Mouse (Mus musculus): ENCODE measurements around the gene Itsn2. TPM values are rescaled to one million over a fixed set of nuclear protein-coding genes. Genes with fewer than 3 reads are reported as not detected.

The Itsn2 gene
- polyA plus RNA-seq, 1 experiment from 2014 or later: 44.0 TPM

Other genes with a start within 250 kb of the Itsn2 start
- gene Ncoa1, start 115.5 kb upstream of the Itsn2 start, polyA plus RNA-seq (2014; fragmentation: Nextera tagmentation; extraction: Ambion mirVana): 20.7 and 21.0 TPM in 2 replicates
- not detected in 2 replicates for gene Gm3625, start 289 bp downstream of the Itsn2 start, polyA plus RNA-seq (2014; fragmentation: Nextera tagmentation; extraction: Ambion mirVana)
- 0.25 and 0.56 TPM in 2 replicates for gene Fam228a, start 145.8 kb downstream of the Itsn2 start, polyA plus RNA-seq (2014; fragmentation: Nextera tagmentation; extraction: Ambion mirVana)
- gene Pfn4, start 176.4 kb downstream of the Itsn2 start, polyA plus RNA-seq (2014; fragmentation: Nextera tagmentation; extraction: Ambion mirVana): 5.0 and 5.4 TPM in 2 replicates
- 3.2 and 4.9 TPM in 2 replicates for gene Fam228b, start 176.6 kb downstream of the Itsn2 start, polyA plus RNA-seq (2014; fragmentation: Nextera tagmentation; extraction: Ambion mirVana)
- gene Sf3b6, start 224.9 kb downstream of the Itsn2 start, polyA plus RNA-seq (2014; fragmentation: Nextera tagmentation; extraction: Ambion mirVana): 245 and 248 TPM in 2 replicates
- 33.4 and 38.0 TPM in 2 replicates for gene Fkbp1b, start 249.0 kb downstream of the Itsn2 start, polyA plus RNA-seq (2014; fragmentation: Nextera tagmentation; extraction: Ambion mirVana)